In genomic region chr6:61065769-61066168, GRCm38 (mm10) we compare ENCODE assay signal across 20 mouse cellular contexts.
DNase-seq lines count a peak whose midpoint lies in the region; ATAC-seq and TF ChIP-seq lines count a peak whose summit lies in the region.
"Had no signal": no experiment of that assay in that cellular context is flagged by ENCODE, and none has a peak within 500 bp of the region (broad histone marks: within the 10 kb centered on the region; RNA-seq: fewer than 3 reads in every experiment).

No protein-coding gene starts in this region.

- H3K4me3 ChIP-seq in spleen, adult 2 months (ENCODE audit: extremely low read depth, insufficient read depth, insufficient read length) = no peak overlapping the region
- H3K4me3 ChIP-seq in midbrain, embryonic 15.5 days = no peak overlapping the region
- H3K4me3 ChIP-seq: embryonic facial prominence, embryonic 12.5 days; heart, embryonic 10.5 days; hindbrain, embryonic 12.5 days; intestine, embryonic 15.5 days had no signal

- no peaks in the 10 kb centered on the region for H3K27me3 ChIP-seq in spleen, adult 2 months (ENCODE audit: control insufficient read depth, insufficient read depth, low read length)
- no peaks in the 10 kb centered on the region for H3K27me3 ChIP-seq in splenic B cell, adult 2 months (ENCODE audit: control insufficient read depth, insufficient read depth, low read length, poor library complexity, severe bottlenecking)
- no peaks in the 10 kb centered on the region for H3K27me3 ChIP-seq in midbrain, embryonic 15.5 days (replicated peaks)
- H3K27me3 ChIP-seq: embryonic facial prominence, embryonic 12.5 days; hindbrain, embryonic 12.5 days; intestine, embryonic 15.5 days had no signal

- no peak for TF ChIP-seq CTCF in spleen, adult 2 months (IDR thresholded peaks at IDR 0.05; ENCODE audit: extremely low read depth, insufficient read depth, insufficient read length, insufficient replicate concordance)

- no peak overlapping the region for H3K27ac ChIP-seq in spleen, adult 2 months (ENCODE audit: insufficient read depth, low read length)
- H3K27ac ChIP-seq in midbrain, embryonic 15.5 days = no peak overlapping the region
- H3K27ac ChIP-seq: embryonic facial prominence, embryonic 12.5 days; heart, embryonic 10.5 days; hindbrain, embryonic 12.5 days; intestine, embryonic 15.5 days had no signal

- no peaks in the 10 kb centered on the region for H3K36me3 ChIP-seq in spleen, adult 2 months (ENCODE audit: control insufficient read depth, insufficient read depth, low read length)
- H3K36me3 ChIP-seq in splenic B cell, adult 2 months (ENCODE audit: control insufficient read depth, insufficient read depth, low read length, poor library complexity, severe bottlenecking) = no peaks in the 10 kb centered on the region
- H3K36me3 ChIP-seq in midbrain, embryonic 15.5 days (replicated peaks) = no peaks in the 10 kb centered on the region
- H3K36me3 ChIP-seq: embryonic facial prominence, embryonic 12.5 days; G1E; heart, embryonic 10.5 days; hindbrain, embryonic 12.5 days; intestine, embryonic 15.5 days had no signal

- no peak overlapping the region for H3K4me2 ChIP-seq in midbrain, embryonic 15.5 days
- H3K4me2 ChIP-seq: embryonic facial prominence, embryonic 12.5 days; hindbrain, embryonic 12.5 days; intestine, embryonic 15.5 days had no signal

- H3K4me1 ChIP-seq in spleen, adult 2 months (ENCODE audit: control insufficient read depth, insufficient read depth, insufficient read length) = peaks cover 4% of the 10 kb centered on the region; the same call in 1 of the 2 replicates
- H3K4me1 ChIP-seq in midbrain, embryonic 15.5 days = peaks cover 16% of the 10 kb centered on the region
- H3K4me1 ChIP-seq: heart, embryonic 10.5 days; intestine, embryonic 15.5 days had no signal

- no peak for TF ChIP-seq POLR2A in spleen, adult 2 months (IDR thresholded peaks at IDR 0.05; ENCODE audit: low read depth, low read length)

- ATAC-seq in activated CD4-positive, CD25-positive, alpha-beta regulatory T cell, adult 4 months = peak; percentile 58
- ATAC-seq in midbrain, embryonic 15.5 days (replicated peaks) = no peak
- ATAC-seq: intestine, embryonic 15.5 days had no signal

- H3K9ac ChIP-seq in midbrain, embryonic 15.5 days = no peak overlapping the region
- H3K9ac ChIP-seq: embryonic facial prominence, embryonic 12.5 days; hindbrain, embryonic 12.5 days; intestine, embryonic 15.5 days had no signal

- H3K9me3 ChIP-seq in midbrain, embryonic 15.5 days = no peaks in the 10 kb centered on the region
- H3K9me3 ChIP-seq: embryonic facial prominence, embryonic 12.5 days; G1E; heart, embryonic 10.5 days; hindbrain, embryonic 12.5 days; intestine, embryonic 15.5 days had no signal

- DNase-seq in spleen, adult 2 months (ENCODE audit: low read depth in 1 of 2, low spot score in 2 of 2) = peak; percentile 13 to 49
- no peak for DNase-seq in spleen, adult 12 weeks (ENCODE audit: low spot score)
- peak; percentile 39 for DNase-seq in CD4-positive helper T cell, adult 2 months (ENCODE audit: low read depth, low spot score)
- DNase-seq in splenic B cell, adult 2 months (ENCODE audit: low read depth, low spot score) = peak; percentile 76
- no peak for DNase-seq in adrenal gland, adult (ENCODE audit: inconsistent age in 2 of 2, low spot score in 1 of 2)
- DNase-seq: adrenal gland, postnatal 14 days; cerebellum, adult 11-12 months; cerebellum, adult 9-10 months; cerebellum, postnatal 25 days; gastrocnemius, postnatal 36 days; heart, adult 11 months; heart, postnatal 10 days; heart, postnatal 4 days had no signal

Comparison
In these comparisons a context has a peak if more than half of its experiments do, and no peak if none do; other contexts are left out.
1. DNase-seq: peak in spleen, adult 2 months (2 of 2), CD4-positive helper T cell, adult 2 months (single experiment) and splenic B cell, adult 2 months (single experiment); none in spleen, adult 12 weeks (single experiment) and adrenal gland, adult (0 of 2).